Mouse (Mus musculus) lung, postnatal 0 days (tissue): Measurements from ENCODE around the gene H2-Eb2. TPM values are rescaled to one million over a fixed set of nuclear protein-coding genes. Genes with fewer than 3 reads are reported as not detected.

Experiments used
- ATAC-seq: fragments of 200-750 bp; cut with Nextera tagmentation; 2 replicates; pipeline ENCODE4 v1.8.0; 2017; ENCODE audit warnings: moderate library complexity
- DNase-seq: peaks from one replicate; pipeline ENCODE4 v3.0.0-alpha.2; 2016; ENCODE audit warnings: low spot score
- H3K27ac ChIP-seq: fragments of 300-500 bp; sonication (generic); 2 replicates; pipeline ENCODE4 v1.5.1; 2014; ENCODE audit warnings: antibody characterized with exemption, mild to moderate bottlenecking, low read length, mixed read lengths
- H3K27me3 ChIP-seq: fragments of 300-500 bp; sonication (generic); replicated peaks from 2 replicates; pipeline ENCODE4 v1.6.1; 2014; ENCODE audit warnings: low read length, mixed read lengths; ENCODE audit not compliant: insufficient read depth
- H3K36me3 ChIP-seq: fragments of 300-500 bp; sonication (generic); 2 replicates; pipeline ENCODE4 v1.6.1; 2014; ENCODE audit warnings: low read length, mixed read lengths; ENCODE audit not compliant: insufficient read depth
- H3K4me1 ChIP-seq: fragments of 300-500 bp; sonication (generic); 2 replicates; pipeline ENCODE4 v1.6.1; 2014; ENCODE audit warnings: antibody characterized with exemption, low read depth, low read length, mixed read lengths; ENCODE audit not compliant: insufficient read depth
- H3K4me2 ChIP-seq: fragments of 300-500 bp; sonication (generic); replicated peaks from 2 replicates; pipeline ENCODE4 v1.6.1; 2014; ENCODE audit warnings: low read depth, mild to moderate bottlenecking, low read length, moderate library complexity, mixed read lengths
- H3K4me3 ChIP-seq: fragments of 300-500 bp; sonication (generic); 2 replicates; pipeline ENCODE4 v1.5.1; 2014; ENCODE audit warnings: low read depth, low read length
- H3K9ac ChIP-seq: fragments of 300-500 bp; sonication (generic); replicated peaks from 2 replicates; pipeline ENCODE4 v1.6.1; 2014; ENCODE audit warnings: low read depth, mild to moderate bottlenecking
- H3K9me3 ChIP-seq: fragments of 300-500 bp; sonication (generic); 2 replicates; pipeline ENCODE4 v1.6.1; 2016; ENCODE audit warnings: low read length, mixed read lengths
- CTCF ChIP-seq: IDR thresholded peaks from 2 replicates; pipeline ENCODE4 v1.5.1; 2016; ENCODE audit warnings: antibody characterized with exemption, mild to moderate bottlenecking
- EP300 ChIP-seq: IDR thresholded peaks from 2 replicates; pipeline ENCODE4 v1.6.1; 2016; ENCODE audit warnings: antibody characterized with exemption, mild to moderate bottlenecking, control low read depth
- WGBS: fragments of 180-500 bp; shearing (Covaris S2); extraction: QIAGEN DNeasy Blood & Tissue Kit; methylation state at CpG from one replicate; pipeline ENCODE4 v1.1.7; 2014; 5-methylcytosine and 5-hydroxymethylcytosine counted together
- polyA plus RNA-seq: library from polyadenylated mRNA; unstranded; fragments of >200 nt; fragmentation: Nextera tagmentation; extraction: Ambion mirVana; gene quantifications from 2 replicates; pipeline ENCODE4 v1.2.1, GENCODE M21; 2015

Gene H2-Eb2
- polyA plus RNA-seq, 1 experiment from 2014 or later: not detected

GRCm38 (mm10) chr17:34295891-34296794 is 29.3 kb upstream of the H2-Eb2 start:
- H3K27me3 ChIP-seq: no peaks in the 10 kb centered on the region
- DNase-seq (peak; percentile 88), ATAC-seq (peak; percentile 76)
- 22% methylated on average over 23 of the region's 23 CpGs for WGBS
- H3K27ac ChIP-seq: no peak overlapping the region
- H3K4me2 ChIP-seq: peak overlapping the region; percentile 36; the same call in 1 of the 2 replicates
- H3K36me3 ChIP-seq: no peaks in the 10 kb centered on the region
- no peaks in the 10 kb centered on the region for H3K9me3 ChIP-seq
- 0 out of 2 replicates have a peak overlapping the region, but pooled peaks have one; percentile 8 for H3K4me3 ChIP-seq
- no peak overlapping the region for H3K9ac ChIP-seq
- TF ChIP-seq CTCF (no peak), EP300 (no peak)
- H3K4me1 ChIP-seq: no peaks in the 10 kb centered on the region

GRCm38 (mm10) chr17:34299356-34299755 is 26.1 kb upstream of the H2-Eb2 start:
- H3K4me1 ChIP-seq: no peaks in the 10 kb centered on the region
- no peak overlapping the region for H3K4me2 ChIP-seq
- DNase-seq: no peak
- TF ChIP-seq EP300 (no peak), CTCF (no peak)
- no peak overlapping the region for H3K9ac ChIP-seq
- H3K4me3 ChIP-seq: no peak overlapping the region
- no peaks in the 10 kb centered on the region for H3K27me3 ChIP-seq
- no peaks in the 10 kb centered on the region for H3K36me3 ChIP-seq
- WGBS: 48% methylated on average over 3 of the region's 3 CpGs
- H3K27ac ChIP-seq: no peak overlapping the region
- ATAC-seq: no peak
- no peaks in the 10 kb centered on the region for H3K9me3 ChIP-seq

- no peak for DNase-seq
- no peaks in the 10 kb centered on the region for H3K9me3 ChIP-seq
- no peak overlapping the region for H3K9ac ChIP-seq
- no peaks in the 10 kb centered on the region for H3K36me3 ChIP-seq
- WGBS: 82% methylated on average over 7 of the region's 8 CpGs
- ATAC-seq: no peak
- H3K4me1 ChIP-seq: no peaks in the 10 kb centered on the region
- TF ChIP-seq EP300: no peak
- TF ChIP-seq CTCF: no peak
- H3K27me3 ChIP-seq: no peaks in the 10 kb centered on the region
- H3K27ac ChIP-seq: no peak overlapping the region
- no peak overlapping the region for H3K4me3 ChIP-seq
- no peak overlapping the region for H3K4me2 ChIP-seq
Measured at GRCm38 (mm10) chr17:34300071-34300470, 25.4 kb upstream of the H2-Eb2 start.

- no peak overlapping the region for H3K27ac ChIP-seq
- no peak overlapping the region for H3K9ac ChIP-seq
- 68% methylated on average over 23 of the region's 23 CpGs for WGBS
- no peaks in the 10 kb centered on the region for H3K36me3 ChIP-seq
- no peaks in the 10 kb centered on the region for H3K4me1 ChIP-seq
- no peak overlapping the region for H3K4me3 ChIP-seq
- H3K27me3 ChIP-seq: no peaks in the 10 kb centered on the region
- no peaks in the 10 kb centered on the region for H3K9me3 ChIP-seq
- no peak for ATAC-seq
- TF ChIP-seq EP300 (no peak), CTCF (no peak)
- DNase-seq: no peak
- no peak overlapping the region for H3K4me2 ChIP-seq
Measured at GRCm38 (mm10) chr17:34300691-34301566, 24.5 kb upstream of the H2-Eb2 start.

- Histone ChIP-seq H3K9me3 (no peaks in the 10 kb centered on the region), H3K27me3 (no peaks in the 10 kb centered on the region), H3K36me3 (no peaks in the 10 kb centered on the region), H3K27ac (no peak overlapping the region), H3K4me2 (no peak overlapping the region), H3K4me1 (no peaks in the 10 kb centered on the region), H3K4me3 (no peak overlapping the region), H3K9ac (no peak overlapping the region)
- TF ChIP-seq CTCF (no peak), EP300 (no peak)
- WGBS: 80% methylated on average over 4 of the region's 4 CpGs
- ATAC-seq: no peak
- DNase-seq: no peak
Measured at GRCm38 (mm10) chr17:34301670-34302190, 23.7 kb upstream of the H2-Eb2 start.

GRCm38 (mm10) chr17:34303789-34304188 is 21.7 kb upstream of the H2-Eb2 start:
- H3K4me3 ChIP-seq: no peak overlapping the region
- 69% methylated on average over 2 of the region's 2 CpGs for WGBS
- no peaks in the 10 kb centered on the region for H3K36me3 ChIP-seq
- DNase-seq (no peak), ATAC-seq (no peak)
- no peak for TF ChIP-seq EP300
- no peak for TF ChIP-seq CTCF
- H3K27me3 ChIP-seq: no peaks in the 10 kb centered on the region
- H3K9ac ChIP-seq: no peak overlapping the region
- no peaks in the 10 kb centered on the region for H3K4me1 ChIP-seq
- H3K27ac ChIP-seq: no peak overlapping the region
- H3K4me2 ChIP-seq: no peak overlapping the region
- H3K9me3 ChIP-seq: no peaks in the 10 kb centered on the region
